Mouse (Mus musculus): ENCODE results near the gene Clstn2.

- no peak for TF ChIP-seq CTCF (conservative IDR thresholded peaks at IDR 0.05; ENCODE audit: low read length)
- no peak for TF ChIP-seq NANOG (IDR thresholded peaks at IDR 0.05; ENCODE audit: borderline replicate concordance, low read length)
These were observed 333.0 kb downstream of the Clstn2 start for GRCm38 (mm10) chr9:97699983-97700382.

Measured in E14TG2a.4 (cell line).